Mouse (Mus musculus) c-Kit-positive CD71-negative TER-119-negative erythroid progenitor cells, embryonic 14.5 days (primary cell): ENCODE measurements at regions not wholly inside any gene's neighbourhood (a gene's known extent, or its start where the extent isn't known, plus 50 kb on each side); places are given as distances from the start of the nearest gene placed in this dataset.

ENCODE experiments used
- DNase-seq: peaks from one replicate; pipeline ENCODE4 v3.0.0-alpha.2; 2013; ENCODE audit warnings: low read depth

- no peak for DNase-seq
Observed at GRCm38 (mm10) chr6:98754487-98754886, 411.9 kb upstream of the Gm765 start.

GRCm38 (mm10) chr6:98748618-98749017 lies 406.1 kb upstream of the Gm765 start:
- DNase-seq: no peak

- DNase-seq: no peak
Observed at GRCm38 (mm10) chr6:98746976-98747375, 404.4 kb upstream of the Gm765 start.

- DNase-seq: no peak
Observed at GRCm38 (mm10) chr6:98740447-98740846, 397.9 kb upstream of the Gm765 start.

DNA sequence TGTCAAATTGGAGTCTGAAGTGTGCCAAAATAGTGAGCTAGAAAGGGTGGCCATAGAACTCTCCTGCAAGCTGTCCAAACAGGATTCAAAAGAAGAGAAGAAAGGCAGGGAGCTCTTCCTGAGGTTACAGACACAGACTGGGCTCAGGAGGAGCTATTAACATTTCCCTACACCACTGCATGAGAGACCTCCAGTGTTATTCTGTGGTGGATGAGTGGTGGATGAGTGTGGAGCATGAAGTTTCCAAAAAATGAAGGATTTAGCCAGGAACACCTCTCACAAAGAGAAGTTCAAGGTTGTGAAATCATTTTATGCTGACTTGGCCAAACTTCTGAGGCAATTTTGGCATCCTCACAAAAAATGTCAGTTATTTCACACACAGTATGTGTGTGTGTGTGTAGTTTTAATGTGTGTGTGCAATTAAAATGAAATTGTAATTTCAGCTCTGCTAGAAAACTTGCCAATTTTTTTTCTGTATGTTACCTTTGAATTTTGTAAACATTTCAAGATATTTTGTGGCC lies 388.5 kb upstream of the Gm765 start:
- no peak for DNase-seq

- no peak for DNase-seq
Observed at GRCm38 (mm10) chr6:98726605-98727144, 384.1 kb upstream of the Gm765 start.

GRCm38 (mm10) chr6:98704887-98705622 lies 362.5 kb upstream of the Gm765 start:
- no peak for DNase-seq

- no peak for DNase-seq
Observed at GRCm38 (mm10) chr6:98697571-98697970, 355.0 kb upstream of the Gm765 start.

DNA sequence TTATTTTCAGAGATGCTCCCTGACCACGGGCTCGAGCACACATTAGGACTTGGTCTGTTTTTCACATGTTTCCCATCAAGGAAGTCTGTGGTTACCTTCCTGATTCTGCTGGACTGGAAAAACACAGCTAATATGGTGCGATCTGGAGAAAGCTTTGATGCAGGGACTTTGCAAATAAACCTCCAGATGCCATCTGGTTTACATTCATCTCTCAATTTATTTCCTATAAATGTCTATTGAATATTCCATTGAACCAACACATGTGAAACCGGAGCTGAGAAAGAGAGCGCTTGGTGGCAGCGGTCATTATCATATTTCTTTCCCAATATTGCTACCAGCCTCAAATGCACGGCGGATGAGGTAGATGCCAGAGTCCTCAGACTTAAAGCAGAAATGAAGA lies 350.9 kb upstream of the Gm765 start:
- DNase-seq: no peak

GRCm38 (mm10) chr6:98690133-98690532 lies 347.6 kb upstream of the Gm765 start:
- DNase-seq: no peak

DNA sequence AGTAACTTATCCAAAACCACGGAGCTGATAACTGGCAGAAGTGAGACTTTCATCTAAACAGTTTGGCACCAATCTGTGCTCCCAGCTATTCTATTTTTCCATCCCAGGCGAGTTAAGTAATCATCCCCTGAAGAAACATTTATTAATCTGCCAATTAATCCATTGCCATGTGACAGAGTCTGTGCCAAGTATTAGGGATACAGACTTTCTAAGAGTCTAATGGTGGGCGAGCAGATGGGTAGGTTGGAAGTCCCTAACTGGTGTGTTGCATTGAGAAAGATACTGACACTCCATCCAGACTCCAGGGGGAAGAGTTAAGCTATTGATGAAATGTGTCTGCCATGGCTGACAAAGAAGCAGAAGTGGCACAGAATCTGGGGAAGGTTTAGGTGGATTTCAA lies 346.8 kb upstream of the Gm765 start:
- DNase-seq: no peak

GRCm38 (mm10) chr6:98688624-98689023 lies 346.1 kb upstream of the Gm765 start:
- DNase-seq: no peak

DNA sequence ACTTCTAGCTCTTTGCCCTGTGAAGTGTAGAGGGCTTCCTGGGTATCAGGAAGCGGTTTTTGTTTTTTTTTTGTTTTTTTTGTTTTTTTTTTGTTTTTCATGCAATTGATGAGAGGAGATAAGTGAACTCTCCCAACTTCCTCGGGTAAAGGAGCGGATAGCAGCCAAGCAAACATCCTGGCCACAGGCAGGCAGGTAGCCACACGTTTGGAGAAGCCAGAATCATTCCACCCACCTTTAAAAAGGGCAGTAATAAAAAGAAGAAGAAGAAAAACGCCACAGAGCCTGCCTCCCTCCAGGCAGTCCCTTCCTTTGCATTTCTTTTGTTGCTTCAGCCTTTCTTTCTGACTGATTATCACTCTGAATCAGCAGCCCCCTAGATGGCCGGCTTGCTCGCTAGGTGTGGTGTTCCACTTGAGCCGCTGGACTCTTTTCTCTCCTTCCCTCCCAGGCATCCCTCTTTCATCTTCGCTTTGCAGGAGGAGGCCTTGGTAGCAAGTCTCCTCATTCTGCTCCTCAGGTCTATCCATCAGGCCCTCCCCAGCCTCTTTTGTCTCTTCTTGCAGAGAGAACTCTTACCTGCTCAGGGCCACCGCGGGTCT lies 323.9 kb upstream of the Gm765 start:
- DNase-seq: no peak

GRCm38 (mm10) chr6:98651827-98652226 lies 309.3 kb upstream of the Gm765 start:
- no peak for DNase-seq

DNA sequence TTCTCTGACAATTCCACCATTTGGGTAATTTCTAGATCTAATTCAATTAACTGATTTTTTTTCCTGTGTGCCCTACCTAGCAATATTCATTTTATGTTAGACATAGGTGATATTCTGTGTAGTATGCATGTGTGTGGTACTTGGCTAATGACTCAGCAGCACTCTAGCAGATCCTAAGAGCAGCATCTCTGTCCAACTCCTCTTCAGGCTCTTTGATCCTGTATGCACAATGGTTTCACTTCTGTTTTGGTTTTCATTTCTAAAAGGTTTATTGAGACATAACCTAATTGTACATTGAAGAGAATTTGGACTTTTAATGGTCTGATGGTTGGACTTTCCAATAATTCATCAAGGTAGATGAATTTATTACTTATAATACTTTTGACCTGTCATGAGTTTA lies 308.8 kb upstream of the Gm765 start:
- no peak for DNase-seq

DNA sequence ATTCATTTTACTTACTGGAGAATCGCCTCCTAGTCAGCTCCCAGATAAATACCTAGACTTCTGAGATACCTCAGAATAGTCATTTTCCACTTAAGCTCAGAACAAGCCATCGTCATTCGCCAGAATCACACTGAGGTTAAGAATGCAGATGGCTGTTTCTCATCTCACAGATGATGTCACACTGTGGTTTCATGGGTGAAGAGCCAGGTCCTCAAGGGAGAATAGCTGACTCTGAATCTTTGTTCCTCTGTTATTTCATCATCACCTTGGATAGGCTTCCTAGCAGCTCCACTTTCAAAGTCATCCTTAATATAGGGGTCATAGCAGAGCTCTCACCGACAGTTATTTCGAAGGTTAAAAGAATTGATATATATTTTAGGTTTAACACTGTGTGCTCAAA lies 297.8 kb upstream of the Gm765 start:
- no peak for DNase-seq

GRCm38 (mm10) chr6:98635816-98636215 lies 293.3 kb upstream of the Gm765 start:
- DNase-seq: no peak

- DNase-seq: no peak
Observed at GRCm38 (mm10) chr6:98632278-98633063, 289.9 kb upstream of the Gm765 start.

GRCm38 (mm10) chr6:98631269-98631668 lies 288.7 kb upstream of the Gm765 start:
- DNase-seq: no peak

GRCm38 (mm10) chr6:98629646-98630045 lies 287.1 kb upstream of the Gm765 start:
- DNase-seq: no peak

- DNase-seq: no peak
Observed at GRCm38 (mm10) chr6:98626435-98626834, 283.9 kb upstream of the Gm765 start.

- no peak for DNase-seq
Observed at GRCm38 (mm10) chr6:98620886-98621285, 278.3 kb upstream of the Gm765 start.

DNA sequence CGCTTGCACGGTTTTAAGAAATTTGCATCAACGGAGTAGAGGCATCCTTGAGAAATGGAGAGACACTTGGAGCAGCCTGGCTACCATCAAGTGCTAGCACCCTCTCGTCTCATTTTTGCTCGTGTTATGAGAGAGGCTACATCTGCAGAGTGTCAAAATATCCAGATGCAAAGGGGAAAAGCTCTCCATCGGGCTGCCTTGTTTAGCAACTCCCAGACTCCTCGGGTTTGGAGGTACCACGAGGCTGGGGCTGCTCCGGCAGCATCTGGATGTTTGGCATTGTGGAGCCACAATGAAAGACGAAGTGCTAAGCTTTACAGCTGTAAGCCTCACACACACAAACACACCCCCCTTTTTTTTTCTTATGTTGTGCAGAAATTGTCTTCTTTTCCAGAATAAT lies 270.5 kb upstream of the Gm765 start:
- DNase-seq: no peak
